Mouse (Mus musculus): ENCODE measurements around the gene Lpar5. TPM values are rescaled to one million over a fixed set of nuclear protein-coding genes. Genes with fewer than 3 reads are reported as not detected.

Lpar5 gene
- polyA plus RNA-seq, 1 experiment from 2014 or later, result 0.51 TPM

DNA sequence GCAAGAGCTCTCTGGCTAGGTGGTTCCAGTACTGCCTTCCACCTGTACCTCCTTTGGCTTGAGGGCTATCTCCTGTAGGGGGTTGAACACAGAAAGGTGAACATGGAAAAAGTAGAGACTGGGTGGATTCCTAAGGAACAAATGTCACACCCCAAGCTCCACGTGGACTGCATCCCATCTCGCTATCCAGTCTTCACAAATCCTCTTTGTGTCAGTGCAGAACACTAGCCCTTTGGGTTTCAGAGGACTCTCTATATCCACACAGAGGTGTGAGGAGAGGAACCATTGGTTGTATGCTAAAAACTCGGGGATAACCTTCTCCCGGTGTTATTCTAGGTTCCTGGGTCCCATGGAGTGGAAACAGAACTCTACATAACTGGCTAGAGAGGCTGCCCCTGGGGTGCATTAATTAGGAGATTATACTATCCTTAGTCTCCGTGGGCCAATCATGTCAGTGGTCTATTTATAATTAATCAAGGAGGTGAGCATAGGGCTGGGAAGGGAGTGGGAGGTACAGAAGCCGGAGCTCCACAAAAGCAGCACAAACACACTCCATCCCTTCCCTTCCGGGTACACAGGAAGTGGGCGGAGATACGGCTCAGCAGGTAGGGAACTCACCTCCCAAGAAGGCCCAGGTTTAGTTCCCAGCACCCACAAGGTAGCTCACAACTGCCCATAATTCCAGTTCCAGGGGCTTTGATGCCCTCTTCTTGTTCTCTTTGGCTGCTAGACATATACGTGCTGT is 22.8 kb downstream of the Lpar5 start:
- ATAC-seq (ENCODE audit: low FRiP score), result no peak
- H3K4me3 ChIP-seq (replicated peaks; ENCODE audit: low read length), result no peak overlapping the region
- H3K9ac ChIP-seq, result peak overlapping the region; percentile 49
- H3K4me1 ChIP-seq (replicated peaks; ENCODE audit: control insufficient read depth, insufficient read depth, low read length), result peaks cover 25% of the 10 kb centered on the region
- no peaks in the 10 kb centered on the region for H3K36me3 ChIP-seq (replicated peaks; ENCODE audit: control insufficient read depth, insufficient read depth)
- no peak for DNase-seq (ENCODE audit: low spot score)
- H3K27me3 ChIP-seq (ENCODE audit: control insufficient read depth, insufficient read depth, low read length), result no peaks in the 10 kb centered on the region
- peak overlapping the region; percentile 94 for H3K27ac ChIP-seq
- H3K4me2 ChIP-seq (replicated peaks), result peak overlapping the region; percentile 48
- WGBS, result 51% methylated on average over 10 of the region's 10 CpGs
- no peaks in the 10 kb centered on the region for H3K9me3 ChIP-seq (ENCODE audit: control insufficient read depth, low read length)

DNA sequence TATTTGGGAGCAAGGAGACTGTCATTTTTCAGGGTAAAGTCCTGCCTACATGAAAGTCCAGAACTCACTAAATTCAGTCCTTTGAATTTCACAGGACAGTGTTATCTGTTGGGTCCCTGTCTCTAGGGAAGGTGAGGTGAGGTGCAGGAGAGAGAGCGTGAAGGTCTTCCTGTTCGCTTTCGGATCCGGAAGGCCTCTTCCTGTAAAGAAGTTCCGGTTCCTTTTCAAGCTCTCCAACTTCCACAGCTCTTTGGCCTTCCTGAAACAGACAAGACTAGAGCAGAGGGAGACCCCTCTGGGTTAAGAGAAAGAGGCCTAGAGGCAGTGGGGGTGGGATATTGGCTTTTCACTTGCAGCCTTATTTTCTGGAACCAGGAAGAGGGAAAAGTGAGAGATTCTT is 24.7 kb downstream of the Lpar5 start:
- no peak overlapping the region for H3K9ac ChIP-seq
- H3K4me1 ChIP-seq (replicated peaks; ENCODE audit: control insufficient read depth, insufficient read depth, low read length), result peaks cover 28% of the 10 kb centered on the region
- ATAC-seq (ENCODE audit: low FRiP score) (no peak), DNase-seq (ENCODE audit: low spot score) (no peak)
- H3K9me3 ChIP-seq (ENCODE audit: control insufficient read depth, low read length), result no peaks in the 10 kb centered on the region
- H3K27me3 ChIP-seq (ENCODE audit: control insufficient read depth, insufficient read depth, low read length), result no peaks in the 10 kb centered on the region
- WGBS, result 94% methylated on average over 5 of the region's 5 CpGs
- H3K27ac ChIP-seq, result no peak overlapping the region
- H3K4me3 ChIP-seq (replicated peaks; ENCODE audit: low read length), result no peak overlapping the region
- no peak overlapping the region for H3K4me2 ChIP-seq (replicated peaks)
- no peaks in the 10 kb centered on the region for H3K36me3 ChIP-seq (replicated peaks; ENCODE audit: control insufficient read depth, insufficient read depth)

DNA sequence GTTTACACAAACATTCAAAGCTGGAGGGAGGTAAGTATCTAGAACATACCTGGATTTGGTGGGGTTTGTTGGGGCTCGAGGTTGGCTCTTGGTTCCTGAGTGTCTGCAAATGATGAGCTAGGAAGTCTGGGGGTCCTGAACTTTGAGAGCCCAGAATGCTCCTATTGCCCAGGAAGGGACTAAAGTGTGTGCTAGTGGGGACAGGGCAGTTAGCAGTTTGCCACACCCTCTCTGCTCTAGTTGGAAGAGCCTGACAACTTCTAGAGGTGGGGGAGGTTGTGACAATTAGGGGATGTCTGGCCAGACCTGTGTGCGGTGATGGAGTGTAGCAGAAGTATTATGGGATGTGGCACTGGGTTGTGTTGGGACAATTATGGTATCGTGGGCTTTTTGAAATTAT is 27.1 kb downstream of the Lpar5 start:
- ATAC-seq (ENCODE audit: low FRiP score), result no peak
- H3K27ac ChIP-seq, result peak overlapping the region; percentile 96
- H3K4me3 ChIP-seq (replicated peaks; ENCODE audit: low read length), result no peak overlapping the region
- WGBS, result 63% methylated on average over 3 of the region's 3 CpGs
- H3K36me3 ChIP-seq (replicated peaks; ENCODE audit: control insufficient read depth, insufficient read depth), result peaks cover 17% of the 10 kb centered on the region; the same call in 1 of the 2 replicates
- no peak for DNase-seq (ENCODE audit: low spot score)
- no peaks in the 10 kb centered on the region for H3K27me3 ChIP-seq (ENCODE audit: control insufficient read depth, insufficient read depth, low read length)
- peaks cover 38% of the 10 kb centered on the region for H3K4me1 ChIP-seq (replicated peaks; ENCODE audit: control insufficient read depth, insufficient read depth, low read length)
- H3K4me2 ChIP-seq (replicated peaks), result peak overlapping the region; percentile 81; the same call in 1 of the 2 replicates
- no peak overlapping the region for H3K9ac ChIP-seq
- no peaks in the 10 kb centered on the region for H3K9me3 ChIP-seq (ENCODE audit: control insufficient read depth, low read length)

DNA sequence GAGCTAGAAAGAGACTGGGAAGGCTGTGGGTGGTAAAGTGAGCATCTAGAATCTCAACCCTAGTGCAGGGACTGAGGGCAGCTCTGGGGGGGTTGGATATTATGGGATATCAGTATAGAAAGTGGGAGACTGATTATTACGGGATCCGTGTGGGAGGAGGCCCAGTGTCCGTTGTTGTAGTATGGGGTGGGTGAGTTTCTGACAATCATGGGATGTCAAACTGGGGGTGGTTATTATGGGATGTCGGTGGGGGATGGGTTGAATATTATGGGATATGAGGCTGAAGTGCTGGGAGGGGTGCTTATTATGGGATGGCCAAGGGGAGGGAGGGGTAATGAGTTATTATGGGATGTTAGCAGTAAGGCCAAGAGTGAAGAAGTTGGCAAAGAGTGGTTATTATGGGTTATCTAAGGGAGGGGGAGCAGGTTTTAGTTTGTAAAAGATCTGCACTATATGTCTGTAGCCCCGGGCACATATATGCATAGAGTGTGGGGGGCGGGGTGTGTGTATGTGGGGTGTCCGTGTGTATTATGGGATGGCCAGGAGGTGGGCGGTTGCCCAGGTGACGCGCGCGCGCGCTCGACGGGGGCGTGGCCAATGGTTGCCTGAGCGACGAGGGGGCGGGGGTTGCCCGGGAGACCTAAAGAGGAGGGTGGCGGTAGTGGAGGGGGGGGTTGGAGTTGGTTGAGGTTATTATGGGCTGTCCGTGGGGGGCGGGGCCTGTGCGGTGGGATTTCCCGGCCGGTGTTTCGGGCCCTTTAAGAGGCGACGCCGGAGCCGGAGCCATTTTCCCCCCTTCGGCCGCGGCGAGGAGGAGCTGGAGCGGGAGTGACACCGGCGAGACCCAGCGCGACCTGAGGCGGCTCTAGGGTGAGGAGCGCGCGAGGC is 27.9 kb downstream of the Lpar5 start, which contains the start of gene Chd4:
Chd4 (plus strand) TSS at position 591 of the 888 bp plus-strand sequence.
- Histone ChIP-seq H3K27me3 (ENCODE audit: control insufficient read depth, insufficient read depth, low read length) (no peaks in the 10 kb centered on the region), H3K4me3 (replicated peaks; ENCODE audit: low read length) (peak within 1 kb of the TSS; percentile 84), H3K27ac (peak within 1 kb of the TSS; percentile 96), H3K4me1 (replicated peaks; ENCODE audit: control insufficient read depth, insufficient read depth, low read length) (peaks cover 34% of the 10 kb centered on the region), H3K9me3 (ENCODE audit: control insufficient read depth, low read length) (no peaks in the 10 kb centered on the region), H3K9ac (peak within 1 kb of the TSS; percentile 92), H3K36me3 (replicated peaks; ENCODE audit: control insufficient read depth, insufficient read depth) (peaks cover 25% of the 10 kb centered on the region), H3K4me2 (replicated peaks) (peak within 1 kb of the TSS; percentile 81)
- ATAC-seq (ENCODE audit: low FRiP score), result peak; percentile 77
- DNase-seq (ENCODE audit: low spot score), result peak; percentile 88
- WGBS, result 1% methylated on average over 37 of the region's 45 CpGs

DNA sequence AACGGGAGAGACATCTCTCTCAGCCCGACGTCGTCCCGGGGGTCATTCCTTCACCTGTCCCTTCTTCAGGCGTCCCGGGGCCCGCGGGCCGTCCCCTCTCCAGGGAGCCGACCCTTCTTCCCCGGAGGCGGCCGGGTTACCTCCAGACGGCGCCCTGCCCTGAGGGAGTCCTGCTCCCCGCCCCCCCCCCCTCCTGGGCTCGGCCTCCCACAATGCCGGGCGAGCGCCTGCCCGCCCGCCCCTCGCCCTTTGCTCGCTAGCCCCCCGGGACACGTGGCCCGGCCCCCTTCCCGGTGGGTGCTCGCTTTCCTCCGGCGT is 28.5 kb downstream of the Lpar5 start:
- WGBS, result under 1% methylated on average over 24 of the region's 32 CpGs
- Histone ChIP-seq H3K9me3 (ENCODE audit: control insufficient read depth, low read length) (no peaks in the 10 kb centered on the region), H3K27ac (peak overlapping the region; percentile 96), H3K9ac (peak overlapping the region; percentile 92), H3K4me3 (replicated peaks; ENCODE audit: low read length) (peak overlapping the region; percentile 84), H3K27me3 (ENCODE audit: control insufficient read depth, insufficient read depth, low read length) (no peaks in the 10 kb centered on the region), H3K4me1 (replicated peaks; ENCODE audit: control insufficient read depth, insufficient read depth, low read length) (peaks cover 33% of the 10 kb centered on the region), H3K4me2 (replicated peaks) (peak overlapping the region; percentile 81), H3K36me3 (replicated peaks; ENCODE audit: control insufficient read depth, insufficient read depth) (peaks cover 31% of the 10 kb centered on the region)
- ATAC-seq (ENCODE audit: low FRiP score) (no peak), DNase-seq (ENCODE audit: low spot score) (no peak)

DNA sequence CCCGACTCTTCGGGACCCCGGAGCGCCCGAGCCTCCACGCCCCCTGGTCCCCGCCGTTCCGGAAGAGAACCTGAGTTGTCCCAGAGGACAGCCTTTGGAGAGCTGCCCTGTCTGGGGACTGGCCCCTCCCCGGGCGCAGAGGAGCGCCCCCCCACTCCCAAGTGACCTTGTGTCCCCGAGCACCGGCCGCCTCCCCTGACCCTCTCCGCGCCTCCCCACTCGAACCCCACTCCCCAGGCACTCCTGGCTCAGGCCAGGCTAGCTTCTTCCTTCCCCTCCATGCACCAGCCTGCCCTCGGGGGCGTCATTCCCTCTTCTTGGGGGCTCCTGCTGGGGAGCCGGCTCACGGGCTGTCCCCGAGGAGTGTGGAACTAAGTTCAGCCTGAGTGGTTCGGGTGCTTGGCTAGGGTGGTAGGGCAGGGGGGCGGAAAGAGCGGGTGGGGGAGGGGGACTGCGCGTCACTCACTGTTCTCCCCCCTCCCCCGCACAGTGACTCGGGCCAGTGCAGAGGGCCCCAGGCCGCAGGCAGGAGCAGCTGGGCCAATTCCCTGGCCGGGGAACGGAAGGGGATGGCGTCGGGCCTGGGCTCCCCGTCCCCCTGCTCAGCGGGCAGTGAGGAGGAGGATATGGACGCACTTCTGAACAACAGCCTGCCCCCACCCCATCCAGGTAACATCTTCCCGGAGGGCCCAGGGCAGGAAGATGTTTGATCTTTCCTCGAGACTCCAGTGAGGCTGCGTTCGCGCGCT is 29.1 kb downstream of the Lpar5 start:
- DNase-seq (ENCODE audit: low spot score) (no peak), ATAC-seq (ENCODE audit: low FRiP score) (peak; percentile 49)
- H3K4me3 ChIP-seq (replicated peaks; ENCODE audit: low read length), result peak overlapping the region; percentile 84
- peak overlapping the region; percentile 96 for H3K27ac ChIP-seq
- no peaks in the 10 kb centered on the region for H3K27me3 ChIP-seq (ENCODE audit: control insufficient read depth, insufficient read depth, low read length)
- peak overlapping the region; percentile 92 for H3K9ac ChIP-seq
- peaks cover 33% of the 10 kb centered on the region for H3K4me1 ChIP-seq (replicated peaks; ENCODE audit: control insufficient read depth, insufficient read depth, low read length)
- H3K9me3 ChIP-seq (ENCODE audit: control insufficient read depth, low read length), result no peaks in the 10 kb centered on the region
- under 1% methylated on average over 35 of the region's 44 CpGs for WGBS
- peak overlapping the region; percentile 81 for H3K4me2 ChIP-seq (replicated peaks)
- peaks cover 36% of the 10 kb centered on the region for H3K36me3 ChIP-seq (replicated peaks; ENCODE audit: control insufficient read depth, insufficient read depth)

DNA sequence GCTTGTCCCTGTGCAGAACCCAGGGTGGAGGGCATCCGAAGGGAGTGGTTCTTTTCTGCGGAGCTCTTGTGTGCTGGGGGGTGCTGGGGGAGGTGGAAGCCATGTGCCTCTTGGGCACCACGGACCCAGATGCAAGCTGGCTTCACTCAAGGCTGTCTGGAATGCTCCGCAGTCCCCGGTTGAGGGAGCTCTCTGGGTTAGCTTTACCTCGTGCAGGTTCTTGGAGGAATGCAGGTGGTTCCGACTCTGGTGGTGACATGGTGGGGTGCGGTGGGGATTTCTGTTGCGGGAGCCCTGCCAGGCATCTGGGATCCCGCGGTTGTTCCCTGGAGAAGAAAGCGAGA is 29.6 kb downstream of the Lpar5 start:
- Histone ChIP-seq H3K4me3 (replicated peaks; ENCODE audit: low read length) (peak overlapping the region; percentile 84), H3K27ac (peak overlapping the region; percentile 96), H3K4me1 (replicated peaks; ENCODE audit: control insufficient read depth, insufficient read depth, low read length) (peaks cover 33% of the 10 kb centered on the region), H3K4me2 (replicated peaks) (peak overlapping the region; percentile 81), H3K36me3 (replicated peaks; ENCODE audit: control insufficient read depth, insufficient read depth) (peaks cover 42% of the 10 kb centered on the region), H3K9ac (peak overlapping the region; percentile 92), H3K9me3 (ENCODE audit: control insufficient read depth, low read length) (no peaks in the 10 kb centered on the region), H3K27me3 (ENCODE audit: control insufficient read depth, insufficient read depth, low read length) (no peaks in the 10 kb centered on the region)
- WGBS, result under 1% methylated on average over 12 of the region's 12 CpGs
- no peak for DNase-seq (ENCODE audit: low spot score)
- no peak; the same call in 1 of the 2 replicates for ATAC-seq (ENCODE audit: low FRiP score)

DNA sequence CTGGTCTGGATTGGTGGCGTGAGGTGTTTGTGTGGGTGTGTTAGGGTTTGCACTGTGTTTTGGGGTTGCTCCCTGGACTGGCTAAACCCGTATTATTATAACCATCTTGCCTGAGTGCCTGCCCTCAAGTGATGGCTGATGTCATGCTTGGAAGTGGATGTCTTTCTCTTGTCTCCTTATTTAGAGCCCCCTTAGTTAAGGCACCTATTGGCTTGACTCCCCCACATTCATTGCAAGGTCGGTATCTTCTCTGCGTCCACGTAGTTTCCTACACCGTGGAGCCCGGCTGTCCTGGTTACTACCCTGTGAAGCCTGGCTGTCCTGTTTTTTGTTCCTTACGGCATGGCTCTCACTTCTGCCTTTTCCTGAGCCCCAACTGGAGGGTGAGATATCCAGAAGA is 30.2 kb downstream of the Lpar5 start:
- H3K36me3 ChIP-seq (replicated peaks; ENCODE audit: control insufficient read depth, insufficient read depth), result peaks cover 48% of the 10 kb centered on the region
- WGBS, result 57% methylated on average over 8 of the region's 8 CpGs
- H3K4me2 ChIP-seq (replicated peaks), result peak overlapping the region; percentile 81
- H3K27ac ChIP-seq, result 0 out of 2 replicates have a peak overlapping the region, but pooled peaks have one; percentile 20
- peaks cover 33% of the 10 kb centered on the region for H3K4me1 ChIP-seq (replicated peaks; ENCODE audit: control insufficient read depth, insufficient read depth, low read length)
- peak overlapping the region; percentile 92 for H3K9ac ChIP-seq
- peak overlapping the region; percentile 84 for H3K4me3 ChIP-seq (replicated peaks; ENCODE audit: low read length)
- no peaks in the 10 kb centered on the region for H3K9me3 ChIP-seq (ENCODE audit: control insufficient read depth, low read length)
- no peak for DNase-seq (ENCODE audit: low spot score)
- ATAC-seq (ENCODE audit: low FRiP score), result no peak
- no peaks in the 10 kb centered on the region for H3K27me3 ChIP-seq (ENCODE audit: control insufficient read depth, insufficient read depth, low read length)

DNA sequence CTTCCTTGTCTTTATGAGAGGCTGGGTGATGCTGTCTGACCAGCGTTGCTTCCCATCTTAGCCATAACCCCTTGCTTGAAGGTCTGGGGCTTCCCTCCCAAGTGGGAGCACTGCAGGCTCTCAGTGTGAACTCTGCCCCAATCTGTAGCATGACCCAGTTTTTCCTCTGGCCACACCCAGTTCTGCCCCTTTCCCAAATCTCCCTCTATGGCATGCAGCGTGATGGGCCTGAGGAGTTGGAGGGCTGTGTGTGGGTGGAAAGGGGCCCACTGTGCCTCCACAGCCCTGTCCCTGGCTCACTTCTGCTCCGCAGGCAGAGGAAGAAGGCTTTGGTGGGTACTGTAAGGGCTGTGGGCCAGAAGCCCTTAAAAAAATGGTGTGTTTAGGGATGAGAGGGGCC is 30.8 kb downstream of the Lpar5 start:
- peak overlapping the region; percentile 92 for H3K9ac ChIP-seq
- no peaks in the 10 kb centered on the region for H3K27me3 ChIP-seq (ENCODE audit: control insufficient read depth, insufficient read depth, low read length)
- peaks cover 33% of the 10 kb centered on the region for H3K4me1 ChIP-seq (replicated peaks; ENCODE audit: control insufficient read depth, insufficient read depth, low read length)
- ATAC-seq (ENCODE audit: low FRiP score) (no peak), DNase-seq (ENCODE audit: low spot score) (no peak)
- 0 out of 2 replicates have a peak overlapping the region, but pooled peaks have one; percentile 20 for H3K27ac ChIP-seq
- peak overlapping the region; percentile 84 for H3K4me3 ChIP-seq (replicated peaks; ENCODE audit: low read length)
- 51% methylated on average over 3 of the region's 3 CpGs for WGBS
- H3K4me2 ChIP-seq (replicated peaks), result peak overlapping the region; percentile 81
- peaks cover 52% of the 10 kb centered on the region for H3K36me3 ChIP-seq (replicated peaks; ENCODE audit: control insufficient read depth, insufficient read depth)
- H3K9me3 ChIP-seq (ENCODE audit: control insufficient read depth, low read length), result no peaks in the 10 kb centered on the region

Data from hindbrain, embryonic 14.5 days (tissue).